Comparison of ENCODE assay signal across 11 mouse cellular contexts in the genomic region with DNA sequence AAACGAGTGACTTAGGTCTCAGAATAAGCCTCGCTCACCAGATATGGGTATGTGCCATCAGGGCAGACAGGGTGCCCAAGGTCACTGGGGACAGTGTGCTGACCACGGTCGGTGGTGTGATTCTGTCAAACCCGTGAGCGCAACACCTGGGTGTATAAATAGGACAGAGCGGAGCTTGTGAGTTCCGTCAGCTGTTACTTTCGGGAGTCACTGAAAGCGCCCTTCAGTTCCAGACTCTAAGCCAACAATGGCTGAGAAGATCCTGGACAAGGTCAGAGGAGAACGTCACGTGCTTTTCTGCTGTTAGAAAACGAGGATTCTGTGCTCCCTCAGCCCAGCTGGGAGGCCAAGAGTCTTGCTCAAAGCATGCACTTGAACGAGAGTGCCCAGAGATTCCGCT.
DNase-seq lines count a peak whose midpoint lies in the region.
"Had no signal": no experiment of that assay in that cellular context is flagged by ENCODE, and none has a peak within 500 bp of the region (broad histone marks: within the 10 kb centered on the region; RNA-seq: fewer than 3 reads in every experiment).

No protein-coding gene starts in this region.

- 47% methylated on average over 15 of the region's 15 CpGs for WGBS in heart, embryonic 10.5 days

- H3K4me3 ChIP-seq in heart, embryonic 10.5 days: no peak overlapping the region
- H3K4me3 ChIP-seq: intestine, embryonic 15.5 days had no signal

- H3K27me3 ChIP-seq in heart, embryonic 10.5 days (ENCODE audit: insufficient read depth, poor library complexity, severe bottlenecking): peaks cover 7% of the 10 kb centered on the region
- H3K27me3 ChIP-seq: intestine, embryonic 15.5 days had no signal

- peak; percentile 29 for DNase-seq in gastrocnemius, adult 18-20 months (ENCODE audit: low spot score)
- no peak for DNase-seq in gastrocnemius, postnatal 14 days
- peak; percentile 68 for DNase-seq in A20 (ENCODE audit: low read depth, low spot score)
- peak; percentile 89 for DNase-seq in heart, embryonic 10.5 days (ENCODE audit: low spot score)
- peak; percentile 28 to 45 for DNase-seq in kidney, postnatal 4 days
- DNase-seq in cerebellum, postnatal 36 days: no peak
- no peak for DNase-seq in urinary bladder, adult 18-20 months (ENCODE audit: low spot score in 2 of 2)
- no peak for DNase-seq in spleen, postnatal 4 days (ENCODE audit: low spot score in 2 of 2)
- DNase-seq: embryo, embryonic 11 days; right cerebral cortex, adult 18-20 months had no signal

- peak overlapping the region; percentile 82 for H3K27ac ChIP-seq in heart, embryonic 10.5 days
- H3K27ac ChIP-seq: intestine, embryonic 15.5 days had no signal

- intact Hi-C loops in gastrocnemius, postnatal 14 days (cut with DNase I; ENCODE audit: low total_unique reads): no loop called here

- H3K36me3 ChIP-seq in heart, embryonic 10.5 days: no peaks in the 10 kb centered on the region
- H3K36me3 ChIP-seq: intestine, embryonic 15.5 days had no signal

- H3K4me1 ChIP-seq in heart, embryonic 10.5 days: peaks cover 58% of the 10 kb centered on the region
- H3K4me1 ChIP-seq: intestine, embryonic 15.5 days had no signal

- H3K9me3 ChIP-seq in heart, embryonic 10.5 days: no peaks in the 10 kb centered on the region
- H3K9me3 ChIP-seq: intestine, embryonic 15.5 days had no signal

Comparison
In these comparisons a context has a peak if more than half of its experiments do, and no peak if none do; other contexts are left out.
1. DNase-seq: peak in gastrocnemius, adult 18-20 months (single experiment), A20 (single experiment), heart, embryonic 10.5 days (single experiment) and kidney, postnatal 4 days (2 of 2); none in gastrocnemius, postnatal 14 days (single experiment), cerebellum, postnatal 36 days (0 of 2), urinary bladder, adult 18-20 months (0 of 2) and spleen, postnatal 4 days (0 of 2).